Mouse (Mus musculus) spleen, postnatal 14 days (tissue): ENCODE measurements around the gene Abcb8.

Experiments used
- DNase-seq, 2 experiments: peaks; one replicate each; pipeline ENCODE4 v3.0.0; 2021 to 2022; ENCODE audit warnings: low spot score in 2 of 2

Abcb8 gene

DNA sequence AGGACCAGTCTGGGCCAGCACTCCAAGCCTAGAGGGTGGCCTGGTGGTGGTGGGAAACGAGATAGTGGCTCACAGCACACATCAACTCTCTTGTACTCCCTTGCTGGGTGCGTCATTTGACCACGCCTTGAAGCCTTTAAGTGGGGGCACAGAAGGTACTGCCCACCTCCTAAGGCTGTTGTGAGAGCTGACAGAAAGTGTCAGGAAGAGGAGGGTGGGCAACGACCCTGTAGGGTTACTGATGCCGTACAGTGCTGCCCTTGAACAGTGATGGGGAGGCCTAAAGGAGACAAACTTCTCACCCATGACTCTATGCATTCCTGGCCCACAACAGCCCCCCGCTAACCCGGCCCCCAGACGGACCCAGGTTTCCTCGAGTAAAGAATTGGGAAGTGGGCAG, 27.0 kb upstream of the Abcb8 start:
- DNase-seq, result no peak

DNA sequence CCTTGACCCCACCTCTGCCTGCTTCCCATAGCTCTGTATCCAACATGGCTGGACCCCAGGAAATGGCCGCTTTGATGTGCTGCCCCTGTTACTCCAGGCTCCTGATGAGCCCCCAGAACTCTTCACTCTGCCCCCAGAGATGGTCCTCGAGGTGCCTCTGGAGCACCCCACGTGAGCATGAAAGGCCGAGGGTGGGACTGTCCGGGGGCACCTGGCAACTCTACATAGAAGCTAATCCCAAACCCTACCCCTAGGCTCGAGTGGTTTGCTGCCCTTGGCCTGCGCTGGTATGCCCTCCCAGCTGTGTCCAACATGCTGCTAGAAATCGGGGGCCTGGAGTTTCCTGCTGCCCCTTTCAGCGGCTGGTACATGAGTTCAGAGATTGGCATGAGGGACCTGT, 23.7 kb upstream of the Abcb8 start:
- DNase-seq, result no peak

DNA sequence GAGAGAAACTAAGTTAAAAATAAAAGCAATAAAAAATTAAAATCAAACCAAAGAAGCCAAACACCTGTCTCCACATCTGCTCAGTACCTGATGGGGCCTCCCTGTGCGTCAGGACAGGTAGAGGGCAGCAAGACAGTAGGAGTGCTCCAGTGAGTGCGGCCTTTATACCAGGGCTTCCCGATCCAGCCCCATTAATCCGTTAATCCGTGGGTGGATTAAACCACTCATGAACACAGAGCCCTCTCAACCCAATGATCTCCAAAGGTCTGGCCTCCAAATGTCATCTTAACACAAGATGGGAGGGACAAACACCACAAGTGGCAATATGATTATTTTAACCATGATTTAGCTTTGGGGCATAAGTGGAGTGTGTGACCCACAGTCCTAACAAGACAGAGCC, 19.7 kb upstream of the Abcb8 start:
- no peak for DNase-seq

DNA sequence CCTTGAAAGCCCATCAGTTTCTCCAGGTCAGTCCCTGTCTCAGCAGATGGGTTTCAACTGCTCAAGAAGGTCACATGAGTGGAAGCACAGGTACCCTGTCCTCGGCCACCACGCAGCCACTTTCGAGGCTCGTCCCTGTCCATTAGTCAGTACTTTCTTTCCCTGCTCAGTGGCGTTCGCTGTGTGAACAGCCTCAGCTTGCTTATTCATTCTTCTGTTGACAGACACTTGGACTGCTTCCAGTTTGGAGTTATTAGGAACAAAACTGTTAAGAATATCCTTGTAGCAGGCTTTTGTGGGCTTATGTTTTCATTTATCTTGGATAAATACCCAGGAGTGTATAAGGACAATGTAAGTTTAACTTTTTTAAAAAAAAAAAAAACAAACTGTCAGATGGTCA, 19.2 kb upstream of the Abcb8 start:
- no peak for DNase-seq

DNA sequence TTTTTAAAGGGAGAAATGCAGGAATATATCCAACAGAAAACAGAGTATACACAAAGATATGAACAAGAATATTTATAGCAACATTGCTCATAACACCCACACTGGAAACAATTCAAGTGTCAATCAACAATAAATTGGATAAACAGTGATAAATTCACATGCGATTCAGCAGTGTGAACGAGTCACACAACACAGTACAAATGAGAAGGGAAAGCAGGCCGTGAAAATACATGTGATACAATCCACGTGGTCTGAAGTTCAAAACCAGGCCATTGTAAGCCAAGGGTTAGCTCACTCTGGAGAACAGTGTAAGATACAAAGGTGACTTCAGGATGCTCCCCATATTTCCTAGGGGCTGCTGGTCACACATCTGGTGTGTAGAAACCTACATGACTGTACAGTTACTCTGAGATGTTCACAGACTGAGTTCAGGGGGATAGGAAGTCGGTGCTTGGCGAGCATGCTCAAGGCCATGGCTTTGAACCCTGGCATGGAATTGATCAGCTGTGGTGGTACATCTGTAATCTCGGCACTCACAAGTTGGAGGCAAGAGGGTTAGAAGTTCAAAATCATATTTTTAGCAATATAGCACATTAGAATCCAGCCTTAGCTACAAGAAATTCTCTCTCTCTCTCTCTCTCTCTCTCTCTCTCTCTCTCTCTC, 18.7 kb upstream of the Abcb8 start:
- no peak for DNase-seq

DNA sequence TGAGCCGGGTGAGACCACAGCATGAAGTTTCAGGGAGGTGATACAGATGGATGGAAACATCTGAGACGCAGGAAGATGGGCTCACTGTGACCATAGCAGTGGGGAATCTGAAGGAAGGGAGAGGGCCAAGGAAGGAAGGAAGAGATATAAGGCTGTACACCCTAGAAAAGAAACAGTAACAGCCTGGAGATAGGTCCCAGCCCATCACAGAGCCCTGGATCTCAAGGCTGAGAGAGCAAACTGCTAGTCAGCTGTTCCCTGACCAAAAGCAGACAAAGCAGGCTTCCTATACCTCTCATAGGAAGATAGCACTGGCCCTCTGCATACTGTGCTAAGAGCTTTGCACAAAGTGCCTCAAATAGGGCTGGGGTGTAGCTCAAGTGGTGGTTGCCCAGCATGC, 14.8 kb upstream of the Abcb8 start:
- no peak for DNase-seq

DNA sequence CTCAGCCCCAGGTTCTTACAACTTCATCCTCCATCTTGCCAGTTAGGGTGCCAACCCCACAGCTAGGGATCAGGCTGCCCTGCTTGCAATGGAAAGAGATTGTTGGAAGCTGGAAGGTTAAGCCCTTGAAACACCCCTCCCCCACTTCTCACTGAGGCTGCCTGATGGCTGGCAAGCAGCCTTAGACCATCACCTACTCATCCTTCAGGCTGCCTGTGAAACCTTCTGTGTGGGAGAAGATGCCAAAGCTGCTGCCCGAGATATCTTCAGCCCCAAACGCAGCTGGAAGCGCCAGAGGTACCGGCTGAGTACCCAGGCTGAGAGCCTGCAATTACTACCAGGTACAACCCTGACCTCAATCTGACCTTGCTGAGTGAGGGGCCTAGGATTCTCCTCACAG, 14.0 kb upstream of the Abcb8 start:
- no peak for DNase-seq

DNA sequence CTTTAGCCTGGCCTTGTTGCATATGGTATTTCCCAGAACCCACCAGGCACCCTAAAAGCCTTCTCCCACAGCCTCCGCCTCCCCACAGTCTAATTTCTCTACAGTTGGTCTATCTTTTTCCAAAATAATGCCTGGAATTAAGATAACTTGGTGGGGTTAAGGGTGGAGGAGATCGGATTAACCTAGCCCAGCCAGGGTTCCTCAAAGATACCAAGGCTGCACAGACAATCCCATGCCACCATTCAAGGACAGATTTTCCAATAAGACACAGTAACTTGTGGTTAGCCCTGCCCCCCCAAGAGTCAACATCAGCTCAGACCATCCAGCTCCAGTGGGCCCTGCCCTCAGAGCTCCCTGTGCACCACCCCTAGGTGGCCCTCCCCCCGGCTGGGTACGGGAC, 13.0 kb upstream of the Abcb8 start:
- no peak for DNase-seq

DNA sequence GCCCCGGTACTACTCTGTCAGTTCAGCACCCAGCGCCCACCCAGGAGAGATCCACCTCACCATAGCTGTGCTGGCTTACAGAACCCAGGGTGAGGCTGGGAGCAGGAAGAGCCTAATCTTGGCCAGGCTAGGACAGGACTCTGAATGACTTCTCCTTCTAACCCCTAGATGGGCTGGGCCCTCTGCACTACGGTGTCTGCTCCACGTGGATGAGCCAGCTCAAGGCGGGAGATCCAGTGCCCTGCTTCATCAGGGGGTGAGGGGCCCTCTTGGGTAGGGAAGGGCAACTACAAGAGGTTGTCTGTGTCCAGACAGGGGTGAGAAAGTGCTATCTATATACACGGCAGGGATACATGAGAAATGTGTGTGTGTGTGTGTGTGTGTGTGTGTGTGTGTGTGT, 12.0 kb upstream of the Abcb8 start:
- DNase-seq, result no peak

DNA sequence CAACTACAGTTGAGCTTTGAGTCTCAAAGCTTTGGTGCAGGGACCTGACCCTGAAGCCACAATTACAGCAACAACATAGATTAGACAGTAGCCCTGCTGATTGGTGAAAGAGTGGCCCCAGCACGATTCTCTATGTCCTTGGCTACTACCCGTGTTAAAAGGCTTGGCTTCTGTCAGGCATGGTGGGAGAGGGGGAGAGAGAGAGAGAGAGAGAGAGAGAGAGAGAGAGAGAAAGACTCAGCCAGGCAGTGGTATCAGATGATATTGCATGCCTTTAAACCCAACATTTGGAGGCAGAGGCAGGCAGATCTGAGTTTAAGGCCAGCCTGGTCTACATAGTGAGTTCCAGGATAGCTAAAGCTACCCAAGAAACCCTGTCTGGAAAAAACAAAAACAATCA, 11.5 kb upstream of the Abcb8 start:
- DNase-seq, result no peak

DNA sequence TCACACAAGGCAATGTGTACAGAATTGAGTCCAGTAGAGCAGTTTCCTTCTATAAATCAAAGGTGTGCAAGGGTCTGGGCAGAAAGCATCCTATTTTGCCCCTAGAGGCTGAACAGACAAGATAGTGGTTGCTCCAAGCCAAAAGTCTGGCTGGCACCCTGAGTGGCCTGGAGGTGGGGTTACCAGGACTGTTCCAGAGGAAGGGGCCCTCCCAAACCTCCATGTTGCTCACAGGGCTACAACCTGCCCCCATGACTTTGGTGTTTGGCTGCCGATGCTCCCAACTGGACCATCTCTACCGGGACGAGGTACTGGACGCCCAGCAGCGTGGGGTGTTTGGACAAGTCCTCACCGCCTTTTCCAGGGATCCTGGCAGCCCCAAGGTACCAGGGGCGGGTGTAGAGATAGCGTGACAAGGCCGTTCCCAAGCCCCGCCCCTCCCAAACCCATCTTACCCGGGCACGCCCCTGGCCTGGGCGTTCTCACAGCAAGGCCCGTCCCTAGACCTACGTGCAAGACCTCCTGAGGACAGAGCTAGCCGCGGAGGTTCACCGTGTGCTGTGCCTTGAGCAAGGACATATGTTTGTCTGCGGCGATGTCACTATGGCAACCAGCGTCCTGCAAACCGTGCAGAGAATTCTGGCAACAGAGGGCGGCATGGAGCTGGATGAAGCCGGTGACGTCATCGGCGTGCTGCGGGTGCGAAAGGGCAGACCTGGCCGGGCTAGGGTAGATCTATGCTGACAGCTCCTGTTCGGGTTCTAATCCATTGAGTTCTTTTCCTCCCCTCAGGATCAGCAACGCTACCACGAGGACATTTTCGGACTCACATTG, 10.2 kb upstream of the Abcb8 start:
- peak; percentile 61 to 80 for DNase-seq

DNA sequence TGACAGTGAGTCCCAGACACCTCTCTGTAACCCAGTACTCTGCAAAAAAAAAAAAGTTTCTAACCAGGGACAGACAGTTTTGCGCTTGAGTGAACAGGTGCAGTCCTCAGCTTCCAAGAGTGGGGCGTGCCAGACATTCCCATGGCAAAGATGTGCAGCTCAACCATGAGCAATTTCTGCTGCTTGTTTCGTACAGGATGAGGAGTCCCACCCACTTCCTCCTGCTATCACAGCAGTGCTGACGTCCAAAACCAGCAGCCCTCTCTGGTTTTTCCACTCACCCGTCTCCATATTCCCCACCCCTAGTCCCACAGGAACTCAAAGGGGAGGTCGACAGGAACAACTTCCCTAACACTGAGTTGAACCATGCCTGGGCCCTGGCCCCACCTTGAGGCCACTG, 9.1 kb upstream of the Abcb8 start:
- DNase-seq, result no peak

DNA sequence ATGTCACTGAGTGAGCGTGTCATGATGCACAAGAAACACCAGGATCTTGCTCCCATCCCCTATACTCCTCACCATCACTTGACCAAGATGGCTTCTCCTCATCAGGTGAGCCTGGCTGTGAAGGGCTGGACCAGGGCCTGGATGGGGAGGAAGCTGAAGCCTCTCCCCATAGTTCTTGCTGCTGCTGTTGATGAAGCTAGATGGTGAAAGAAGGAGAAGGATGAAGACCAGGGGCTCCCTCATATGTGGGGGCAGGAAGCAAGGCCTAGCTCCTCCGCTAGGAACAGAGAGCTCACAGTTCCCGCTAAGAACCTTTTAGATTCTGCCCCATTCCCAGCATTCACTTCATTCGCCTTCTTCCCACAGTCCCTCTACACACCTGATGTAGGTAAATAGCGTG, 8.1 kb upstream of the Abcb8 start:
- DNase-seq, result no peak

DNA sequence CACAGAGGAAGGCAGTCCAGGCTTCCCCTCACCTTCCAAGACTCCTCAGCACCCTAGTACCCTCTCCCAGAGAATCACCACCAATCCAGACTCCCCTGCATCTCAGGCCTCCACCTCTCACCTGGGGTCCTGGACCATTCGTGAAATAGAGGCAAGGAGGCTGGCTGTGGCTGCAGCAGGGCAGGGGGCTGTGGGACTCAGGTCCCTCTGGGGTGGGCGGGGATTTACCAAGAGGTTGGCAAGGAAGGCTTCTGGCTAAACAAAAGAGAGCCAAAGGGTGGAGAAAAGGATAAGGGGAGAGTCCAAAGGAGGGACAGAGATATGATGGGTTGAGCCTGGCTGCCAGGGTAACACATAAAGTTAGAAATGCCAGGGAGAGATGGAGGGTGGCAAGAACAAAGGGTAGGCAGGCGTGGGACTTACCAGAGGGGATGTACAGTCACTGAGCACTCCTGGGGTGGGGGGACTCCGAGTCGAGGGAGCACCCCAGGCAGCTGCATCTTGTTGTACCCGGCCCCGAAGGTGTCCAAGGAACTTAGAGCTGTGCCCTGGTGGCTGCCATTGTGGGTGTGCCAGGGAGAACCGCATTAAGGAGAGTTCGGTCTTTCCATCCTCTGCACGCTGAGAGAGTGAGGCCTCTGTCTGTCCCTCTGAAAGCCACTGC, 7.4 kb upstream of the Abcb8 start:
- no peak for DNase-seq

DNA sequence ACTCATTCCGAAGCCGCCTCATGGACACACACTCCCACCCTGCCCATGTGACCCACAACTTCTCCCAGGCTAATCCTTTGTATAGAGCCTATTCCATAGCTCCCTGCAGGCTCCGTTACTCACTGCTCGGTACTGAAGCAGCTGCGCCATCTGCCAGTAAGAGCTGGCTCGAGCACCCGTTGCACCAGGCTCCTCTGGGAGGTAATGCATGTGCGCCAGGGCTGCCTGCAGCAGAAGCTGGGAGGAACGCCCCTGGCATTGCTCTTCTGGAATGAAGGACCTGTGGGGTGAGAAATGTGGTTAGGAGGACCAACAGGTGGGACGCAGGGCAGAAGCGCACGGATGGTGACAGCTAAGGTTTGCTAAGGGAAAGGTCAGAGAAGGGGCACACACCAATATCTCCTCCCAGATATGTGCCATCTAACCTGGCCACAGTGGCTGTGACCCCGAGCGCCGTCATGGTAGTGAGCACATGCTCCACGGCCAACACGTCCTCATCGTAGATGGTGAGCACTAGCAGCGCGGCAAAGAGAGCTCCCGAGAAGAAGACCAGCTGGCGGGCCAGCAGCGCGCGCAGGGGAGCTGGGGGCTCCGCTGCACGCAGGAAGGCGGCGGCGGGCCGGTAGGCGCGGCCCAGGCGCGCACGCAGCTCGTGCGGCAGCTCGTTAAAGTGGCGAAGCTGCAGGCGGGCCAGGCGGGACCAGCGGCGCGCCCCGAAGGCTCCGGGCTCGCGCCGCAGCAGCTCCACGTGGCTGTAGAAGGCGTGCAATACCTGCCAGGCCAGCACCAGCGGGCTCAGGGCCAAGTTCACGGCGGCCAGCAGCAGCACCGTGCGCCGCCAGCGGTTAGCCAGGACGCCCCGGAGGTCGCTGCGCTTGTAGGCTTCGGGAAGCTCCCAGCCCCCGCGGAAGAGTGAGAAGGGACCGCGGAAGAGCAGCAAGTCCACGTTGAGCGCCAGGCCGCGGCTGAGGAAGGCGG, 5.9 kb upstream of the Abcb8 start:
- no peak for DNase-seq

DNA sequence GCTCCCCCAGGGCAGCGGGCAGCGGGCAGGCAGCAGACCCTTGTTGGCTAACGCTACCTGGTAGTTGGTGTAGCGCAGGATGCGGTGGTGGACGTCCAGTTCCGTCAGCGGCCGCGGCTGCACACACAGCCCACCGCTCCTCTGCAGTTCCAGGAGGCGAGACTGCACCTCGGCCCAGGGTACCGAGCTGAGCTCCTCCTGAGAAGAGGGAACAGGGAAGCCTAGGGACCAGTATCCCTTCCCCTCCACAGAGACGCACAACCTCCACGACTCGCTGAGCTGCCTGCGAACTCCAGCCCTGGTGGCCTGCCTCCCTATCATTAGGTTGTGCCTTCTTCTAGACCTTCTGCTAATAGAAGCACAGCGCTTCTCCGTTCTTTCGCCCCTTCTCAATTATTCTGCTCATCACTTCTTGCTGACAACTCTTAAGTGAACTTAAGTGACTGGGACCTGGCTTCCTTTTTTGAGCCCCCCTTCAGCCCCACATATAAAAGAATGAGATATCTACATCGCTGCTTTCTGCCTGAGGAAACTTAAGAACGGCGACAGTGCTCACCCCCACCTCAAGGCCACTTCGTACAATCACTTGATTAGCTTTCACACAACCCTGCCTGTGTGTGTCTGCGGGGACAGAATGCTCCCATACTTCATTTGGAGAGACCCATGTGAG, 5.1 kb upstream of the Abcb8 start:
- DNase-seq, result no peak

DNA sequence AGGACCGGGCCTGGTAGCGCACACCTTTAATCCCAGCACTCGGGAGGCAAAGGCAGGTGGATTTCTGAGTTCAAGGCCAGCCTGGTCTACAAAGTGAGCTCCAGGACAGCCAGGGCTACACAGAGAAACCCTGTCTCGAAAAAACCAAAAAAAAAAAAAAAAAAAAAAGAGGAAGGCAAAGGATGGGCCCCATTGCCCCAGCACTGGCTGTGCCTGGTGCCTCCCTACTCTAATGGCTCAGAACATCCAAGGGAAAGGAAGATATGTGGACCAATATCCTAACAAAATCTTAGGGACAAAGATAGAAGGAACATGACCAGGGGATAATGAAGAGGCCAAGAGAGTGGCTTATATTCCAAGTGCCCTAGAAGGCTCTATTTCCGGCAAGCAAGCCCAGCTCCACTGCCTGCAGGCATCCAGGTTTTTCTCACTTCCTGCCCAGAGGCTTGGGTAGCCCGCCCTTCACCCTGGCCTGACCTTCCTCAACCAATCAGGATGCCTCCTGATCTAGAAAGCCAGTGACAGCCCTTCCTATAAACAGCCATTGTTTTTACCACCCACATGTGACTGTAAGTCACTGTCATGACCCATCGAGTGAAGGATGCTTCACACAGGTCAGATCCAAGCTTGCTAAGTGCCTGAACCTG, 4.3 kb upstream of the Abcb8 start:
- no peak for DNase-seq

DNA sequence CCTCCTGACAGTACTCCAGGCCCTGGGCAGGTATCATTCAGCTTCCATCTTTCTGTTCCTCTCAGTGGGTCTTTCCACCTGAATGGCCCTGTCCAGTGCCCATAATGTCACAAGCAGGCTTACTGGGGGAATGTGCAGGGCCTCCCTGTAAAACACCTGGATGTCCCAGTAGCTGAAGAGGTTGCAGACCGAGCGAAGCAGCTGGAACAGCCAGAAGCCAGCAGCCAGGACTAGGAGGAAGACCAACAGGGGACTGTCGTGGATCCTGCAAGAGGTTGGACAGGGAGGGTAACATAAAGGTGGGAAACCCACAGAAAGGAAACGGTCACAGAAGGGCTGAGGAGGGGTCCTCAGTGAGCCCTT, 3.8 kb upstream of the Abcb8 start:
- no peak for DNase-seq

DNA sequence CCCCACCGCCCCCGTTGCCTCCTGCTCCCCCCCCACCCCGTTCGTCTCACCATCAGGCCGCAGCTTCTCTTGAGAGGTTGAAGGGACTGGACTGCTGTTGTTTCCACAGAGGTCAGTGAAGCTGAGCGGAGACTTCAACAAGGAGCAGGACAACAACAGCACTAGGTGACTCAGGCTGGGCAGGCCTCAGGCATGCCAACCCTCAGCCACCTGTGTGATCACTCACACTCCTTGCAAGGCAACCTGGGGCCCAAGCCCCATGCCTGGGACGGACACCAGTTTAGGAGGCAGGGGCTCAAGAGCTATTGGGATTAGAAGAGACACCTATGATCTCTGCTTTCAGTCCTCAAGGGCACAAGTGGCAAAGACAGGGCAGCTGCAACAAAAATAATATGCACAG, 1.6 kb upstream of the Abcb8 start, which contains the start of gene Atg9b:
TSS of gene Atg9b (minus strand) at position 280 of the 400 bp plus-strand sequence.
- DNase-seq, result no peak

DNA sequence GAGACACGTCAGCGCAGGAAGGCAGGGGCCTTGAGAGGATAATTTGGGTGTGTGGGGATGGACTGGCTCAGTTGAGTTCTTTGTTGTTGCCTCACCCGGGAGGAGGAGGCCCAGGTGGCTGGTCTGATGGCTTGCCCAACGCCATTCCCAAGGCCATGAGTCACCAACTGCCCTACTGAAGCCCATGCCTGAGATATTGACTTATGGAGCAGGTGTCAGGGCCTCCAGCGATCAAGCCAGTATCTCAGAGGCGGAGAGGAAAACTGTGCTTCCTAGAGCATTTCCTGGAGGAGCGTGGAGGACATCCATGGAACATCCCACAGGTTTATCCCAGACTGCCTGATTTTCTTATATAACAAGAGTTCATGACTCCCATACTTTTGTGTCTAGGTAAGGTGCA, 739 bp upstream of the Abcb8 start:
- DNase-seq, result no peak
